Mouse (Mus musculus) midbrain, embryonic 15.5 days (tissue): ENCODE measurements at regions not wholly inside any gene's neighbourhood (a gene's known extent, or its start where the extent isn't known, plus 50 kb on each side); places are given as distances from the start of the nearest gene placed in this dataset.

ENCODE experiments used
- ATAC-seq: fragments of 200-750 bp; cut with Nextera tagmentation; replicated peaks from 2 replicates; pipeline ENCODE4 v1.8.0; 2017; ENCODE audit warnings: moderate TSS enrichment
- H3K27ac ChIP-seq: fragments of 300-500 bp; sonication (generic); 2 replicates; pipeline ENCODE4 v1.5.1; 2015; ENCODE audit warnings: mild to moderate bottlenecking, inconsistent platforms
- H3K27me3 ChIP-seq: fragments of 300-500 bp; sonication (generic); replicated peaks from 2 replicates; pipeline ENCODE4 v1.6.1; 2015; ENCODE audit warnings: inconsistent platforms
- H3K36me3 ChIP-seq: fragments of 300-500 bp; sonication (generic); replicated peaks from 2 replicates; pipeline ENCODE4 v1.6.1; 2015; ENCODE audit warnings: inconsistent platforms
- H3K4me1 ChIP-seq: fragments of 300-500 bp; sonication (generic); 2 replicates; pipeline ENCODE4 v1.6.1; 2015; ENCODE audit warnings: inconsistent platforms
- H3K4me2 ChIP-seq: fragments of 300-500 bp; sonication (generic); 2 replicates; pipeline ENCODE4 v1.6.1; 2015; ENCODE audit warnings: inconsistent platforms, mild to moderate bottlenecking, moderate library complexity
- H3K4me3 ChIP-seq: fragments of 300-500 bp; sonication (generic); 2 replicates; pipeline ENCODE4 v1.5.1; 2015; ENCODE audit warnings: mild to moderate bottlenecking, inconsistent platforms
- H3K9ac ChIP-seq: fragments of 300-500 bp; sonication (generic); 2 replicates; pipeline ENCODE4 v1.6.1; 2015; ENCODE audit warnings: mild to moderate bottlenecking, inconsistent platforms
- H3K9me3 ChIP-seq: fragments of 300-500 bp; sonication (generic); 2 replicates; pipeline ENCODE4 v1.6.1; 2016; ENCODE audit warnings: inconsistent platforms
- whole genome bisulfite sequencing: fragments of 180-500 bp; shearing (Covaris S2); methylation state at CpG from one replicate; pipeline ENCODE4 v1.1.7; 2015; ENCODE audit warnings: mixed read lengths; 5-methylcytosine and 5-hydroxymethylcytosine counted together

DNA sequence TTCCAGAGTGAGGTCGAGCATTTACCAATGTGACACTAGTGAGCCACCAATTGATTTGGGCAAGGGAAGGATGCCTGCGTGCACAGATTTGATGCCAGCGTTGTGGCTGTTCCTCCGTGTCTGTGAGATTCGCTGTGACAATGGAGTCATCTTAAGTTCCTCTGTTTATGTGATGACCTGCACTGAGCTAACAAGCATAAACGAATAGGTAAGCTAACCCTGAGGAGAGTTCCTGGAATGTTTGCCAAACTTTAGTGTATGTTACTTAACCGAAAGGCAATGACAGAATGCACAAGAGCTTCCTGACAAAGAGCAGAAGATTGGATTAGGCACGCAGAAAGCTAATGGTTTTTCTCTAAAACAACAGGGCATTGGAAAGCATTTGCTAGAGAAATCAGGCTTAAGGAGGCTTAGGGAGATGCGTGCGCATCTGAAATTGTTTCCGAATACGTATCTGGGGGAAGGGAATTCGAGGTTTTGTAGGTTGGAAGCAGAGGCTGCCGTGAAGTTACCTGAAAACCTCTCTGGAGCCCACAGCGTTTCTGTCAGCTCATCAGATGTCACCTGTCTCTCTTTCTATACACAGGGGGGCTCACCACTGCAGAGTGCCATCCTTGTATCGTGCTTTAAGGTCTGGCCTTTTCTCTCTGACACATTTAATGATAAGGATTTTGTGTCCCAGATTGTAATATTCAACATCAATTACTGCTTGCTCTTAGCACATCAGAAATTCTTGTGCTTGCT is 191.9 kb upstream of the Dkk2 start:
- peak; percentile 73 for ATAC-seq
- Histone ChIP-seq H3K9me3 (no peaks in the 10 kb centered on the region), H3K9ac (no peak overlapping the region), H3K27me3 (no peaks in the 10 kb centered on the region), H3K36me3 (no peaks in the 10 kb centered on the region), H3K4me3 (peak overlapping the region; percentile 0; the same call in 1 of the 2 replicates), H3K27ac (peak overlapping the region; percentile 1; the same call in 1 of the 2 replicates), H3K4me1 (peaks cover 10% of the 10 kb centered on the region; the same call in 1 of the 2 replicates), H3K4me2 (peak overlapping the region; percentile 33)
- whole genome bisulfite sequencing = 31% methylated on average over 16 of the region's 16 CpGs

DNA sequence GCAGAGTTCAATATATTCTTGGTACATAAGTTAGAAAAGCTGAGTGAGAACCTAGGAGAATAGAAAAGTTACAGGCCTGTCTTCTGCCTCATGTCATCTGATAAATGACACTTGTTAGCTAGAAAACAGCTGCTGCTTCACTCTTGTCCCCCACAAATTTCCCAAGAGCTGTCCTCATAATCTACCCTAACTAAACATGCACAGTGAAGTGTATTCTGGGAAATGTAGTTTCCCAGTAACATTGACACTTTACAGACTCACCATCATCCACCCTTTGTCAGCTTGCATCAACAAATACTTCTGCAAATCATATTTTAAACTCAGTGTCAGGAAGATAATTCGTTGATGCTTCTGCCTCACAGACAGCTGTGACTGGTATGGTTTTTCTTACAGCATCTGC is 190.0 kb upstream of the Dkk2 start:
- H3K27ac ChIP-seq = no peak overlapping the region
- 66% methylated on average over 1 of the region's 1 CpGs for WGBS
- H3K9me3 ChIP-seq = no peaks in the 10 kb centered on the region
- no peak overlapping the region for H3K9ac ChIP-seq
- peaks cover 10% of the 10 kb centered on the region; the same call in 1 of the 2 replicates for H3K4me1 ChIP-seq
- H3K4me2 ChIP-seq = no peak overlapping the region
- H3K36me3 ChIP-seq = no peaks in the 10 kb centered on the region
- H3K27me3 ChIP-seq = no peaks in the 10 kb centered on the region
- no peak overlapping the region for H3K4me3 ChIP-seq
- no peak for ATAC-seq

DNA sequence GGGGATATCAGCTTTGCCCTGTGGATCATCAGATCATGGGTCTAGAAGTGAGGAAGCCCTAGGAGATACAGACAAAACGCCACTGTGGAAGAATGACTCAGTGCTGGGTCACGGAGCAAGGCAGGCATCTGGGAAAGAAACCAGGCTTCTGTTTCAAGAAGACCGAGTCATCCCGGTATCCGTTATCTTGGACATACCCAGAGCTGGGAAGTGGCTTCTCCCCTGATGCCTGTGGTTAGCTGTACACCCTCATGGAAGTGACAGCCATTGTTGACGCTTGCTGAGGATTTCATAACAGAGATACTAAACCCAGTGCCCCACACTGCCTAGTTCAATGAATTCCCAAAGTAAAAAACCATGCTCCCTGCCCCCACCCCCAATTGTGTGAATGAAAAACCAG is 171.6 kb upstream of the Dkk2 start:
- Histone ChIP-seq H3K4me1 (0 out of 2 replicates have a peak, but pooled peaks cover 2% of the 10 kb centered on the region), H3K4me3 (no peak overlapping the region), H3K4me2 (no peak overlapping the region), H3K27ac (no peak overlapping the region), H3K9ac (no peak overlapping the region), H3K27me3 (no peaks in the 10 kb centered on the region), H3K36me3 (no peaks in the 10 kb centered on the region), H3K9me3 (no peaks in the 10 kb centered on the region)
- 91% methylated on average over 6 of the region's 6 CpGs for WGBS
- 0 out of 2 replicates have a peak, but pooled peaks have one; percentile 19 for ATAC-seq

- Histone ChIP-seq H3K4me2 (no peak overlapping the region), H3K9ac (no peak overlapping the region), H3K9me3 (no peaks in the 10 kb centered on the region), H3K36me3 (no peaks in the 10 kb centered on the region), H3K4me1 (0 out of 2 replicates have a peak, but pooled peaks cover 2% of the 10 kb centered on the region), H3K27me3 (no peaks in the 10 kb centered on the region), H3K27ac (no peak overlapping the region), H3K4me3 (no peak overlapping the region)
- 73% methylated on average over 3 of the region's 3 CpGs for WGBS
- ATAC-seq = no peak
These were observed 170.7 kb upstream of the Dkk2 start for GRCm38 (mm10) chr3:131914372-131914771.

DNA sequence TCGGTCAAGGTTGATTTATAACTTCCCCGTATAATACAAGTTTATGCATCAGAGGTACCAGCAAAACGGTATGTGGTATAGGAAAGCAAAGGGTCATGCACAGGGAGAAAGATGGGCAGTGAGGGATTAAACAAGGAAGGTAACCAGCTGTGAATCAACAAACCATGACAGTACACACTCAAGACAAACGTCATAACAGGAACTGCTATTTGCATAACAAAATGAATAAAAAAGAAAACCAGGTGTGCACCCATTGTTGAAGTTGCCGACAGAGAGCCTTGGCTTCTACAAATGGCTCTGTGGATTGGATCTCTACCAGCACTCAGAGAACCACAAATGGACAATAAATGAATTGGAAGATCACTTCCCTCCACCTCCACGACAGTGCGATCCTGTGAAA is 170.1 kb upstream of the Dkk2 start:
- H3K27me3 ChIP-seq = no peaks in the 10 kb centered on the region
- WGBS = 71% methylated on average over 7 of the region's 7 CpGs
- no peaks in the 10 kb centered on the region for H3K9me3 ChIP-seq
- no peak overlapping the region for H3K4me2 ChIP-seq
- H3K9ac ChIP-seq = no peak overlapping the region
- H3K36me3 ChIP-seq = no peaks in the 10 kb centered on the region
- 0 out of 2 replicates have a peak, but pooled peaks cover 2% of the 10 kb centered on the region for H3K4me1 ChIP-seq
- ATAC-seq = no peak
- H3K27ac ChIP-seq = no peak overlapping the region
- H3K4me3 ChIP-seq = no peak overlapping the region

DNA sequence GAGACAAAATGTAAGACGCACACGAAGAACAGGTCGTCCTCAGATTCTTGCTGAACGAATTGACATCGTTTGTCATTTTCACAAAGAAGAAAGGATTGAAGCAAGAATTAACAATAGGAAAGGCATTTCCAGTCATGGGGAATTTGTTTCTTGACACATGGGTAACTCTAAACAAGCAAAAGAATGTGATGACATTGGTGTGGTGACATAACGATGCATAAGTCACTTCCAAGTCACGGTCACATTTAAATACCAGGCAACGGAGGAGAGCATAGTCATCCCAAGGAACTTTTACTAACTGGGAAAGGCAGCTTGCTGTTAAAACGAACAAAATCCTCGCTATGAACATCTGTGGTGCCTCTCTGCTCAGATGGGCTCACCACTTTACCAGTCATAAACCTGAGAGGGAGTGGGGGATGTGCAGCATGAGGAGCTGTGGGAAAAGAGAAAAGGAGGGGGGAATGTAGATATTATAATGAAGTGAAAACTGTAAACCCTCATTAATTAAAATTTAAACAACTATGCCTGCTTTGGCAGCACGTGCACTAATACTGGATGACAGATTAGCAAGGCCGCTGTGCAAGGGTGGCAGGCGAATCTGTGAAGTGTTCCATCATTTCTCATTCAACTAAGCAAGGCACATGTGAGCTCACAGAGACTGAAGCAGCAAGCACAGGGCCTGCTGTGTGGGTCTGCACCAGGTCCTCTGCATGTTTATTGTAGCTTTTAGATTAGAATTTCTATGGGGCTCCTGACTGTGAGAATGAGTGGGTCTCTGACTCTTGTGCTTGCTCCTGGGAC is 167.2 kb upstream of the Dkk2 start:
- 0 out of 2 replicates have a peak, but pooled peaks cover 2% of the 10 kb centered on the region for H3K4me1 ChIP-seq
- no peaks in the 10 kb centered on the region for H3K36me3 ChIP-seq
- WGBS = 78% methylated on average over 13 of the region's 13 CpGs
- no peak for ATAC-seq
- no peaks in the 10 kb centered on the region for H3K9me3 ChIP-seq
- H3K27me3 ChIP-seq = no peaks in the 10 kb centered on the region
- H3K4me3 ChIP-seq = no peak overlapping the region
- H3K9ac ChIP-seq = no peak overlapping the region
- H3K4me2 ChIP-seq = no peak overlapping the region
- H3K27ac ChIP-seq = no peak overlapping the region

DNA sequence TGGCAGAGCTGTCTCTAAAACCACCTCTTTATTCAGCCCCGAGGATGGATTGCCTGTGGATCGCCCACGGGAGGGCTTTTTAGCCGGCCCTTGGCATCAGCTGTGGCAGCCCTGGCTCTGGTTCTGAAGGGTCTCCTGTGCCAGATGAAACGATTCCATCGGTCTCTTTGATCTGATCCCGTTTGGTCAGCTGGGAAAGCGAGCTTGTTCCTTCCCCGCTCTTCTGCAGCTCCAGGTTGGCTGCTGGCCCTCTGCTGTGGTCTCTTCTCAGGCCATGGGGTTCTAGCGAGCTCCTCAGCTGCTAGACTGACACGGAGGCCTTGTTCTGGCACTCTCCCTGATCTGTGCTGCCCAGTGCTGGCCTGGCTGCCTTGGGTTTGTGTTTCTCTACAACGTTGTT is 165.6 kb upstream of the Dkk2 start:
- ATAC-seq = peak; percentile 80
- WGBS = 73% methylated on average over 12 of the region's 12 CpGs

GRCm38 (mm10) chr3:131921161-131921560 is 163.9 kb upstream of the Dkk2 start:
- no peaks in the 10 kb centered on the region for H3K9me3 ChIP-seq
- H3K4me1 ChIP-seq = no peaks in the 10 kb centered on the region
- no peaks in the 10 kb centered on the region for H3K36me3 ChIP-seq
- H3K9ac ChIP-seq = no peak overlapping the region
- no peaks in the 10 kb centered on the region for H3K27me3 ChIP-seq
- no peak for ATAC-seq
- 83% methylated on average over 6 of the region's 6 CpGs for WGBS
- H3K4me3 ChIP-seq = no peak overlapping the region
- H3K27ac ChIP-seq = no peak overlapping the region
- H3K4me2 ChIP-seq = no peak overlapping the region

More for the DNA sequence above, 165.6 kb upstream of the Dkk2 start:
- Histone ChIP-seq H3K4me1 (no peaks in the 10 kb centered on the region), H3K27ac (no peak overlapping the region), H3K27me3 (no peaks in the 10 kb centered on the region), H3K4me2 (no peak overlapping the region), H3K9me3 (no peaks in the 10 kb centered on the region), H3K9ac (no peak overlapping the region), H3K4me3 (no peak overlapping the region), H3K36me3 (no peaks in the 10 kb centered on the region)

GRCm38 (mm10) chr3:131922733-131923132 is 162.4 kb upstream of the Dkk2 start:
- Histone ChIP-seq H3K4me1 (no peaks in the 10 kb centered on the region), H3K4me3 (no peak overlapping the region), H3K27ac (no peak overlapping the region), H3K36me3 (no peaks in the 10 kb centered on the region), H3K9ac (no peak overlapping the region), H3K27me3 (no peaks in the 10 kb centered on the region), H3K9me3 (no peaks in the 10 kb centered on the region), H3K4me2 (no peak overlapping the region)
- 50% methylated on average over 1 of the region's 1 CpGs for WGBS
- ATAC-seq = no peak

DNA sequence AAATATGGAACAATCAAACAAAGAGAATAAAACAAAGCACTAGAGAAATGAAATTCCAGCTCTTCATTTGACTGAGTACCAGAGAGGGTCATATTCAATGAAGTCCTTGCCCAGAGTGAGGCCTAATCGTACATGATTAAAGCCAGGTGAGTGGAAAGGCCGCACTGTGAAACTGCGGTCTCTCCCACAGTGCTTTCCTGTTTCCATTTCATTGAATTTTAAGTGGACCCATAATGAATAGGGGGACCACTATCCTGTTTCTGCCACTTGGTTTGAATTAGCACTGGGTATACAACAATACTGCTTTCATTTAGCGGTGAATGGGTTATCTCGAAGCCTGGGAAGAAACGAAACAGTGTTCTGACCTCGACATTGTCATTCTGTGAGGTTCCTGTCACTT is 144.2 kb upstream of the Dkk2 start:
- Histone ChIP-seq H3K4me2 (no peak overlapping the region), H3K4me1 (no peaks in the 10 kb centered on the region), H3K4me3 (no peak overlapping the region), H3K27ac (no peak overlapping the region), H3K27me3 (no peaks in the 10 kb centered on the region), H3K9me3 (no peaks in the 10 kb centered on the region), H3K9ac (no peak overlapping the region), H3K36me3 (no peaks in the 10 kb centered on the region)
- no peak for ATAC-seq
- 69% methylated on average over 7 of the region's 7 CpGs for WGBS

GRCm38 (mm10) chr3:131941961-131942753 is 142.9 kb upstream of the Dkk2 start:
- H3K4me3 ChIP-seq = no peak overlapping the region
- no peak for ATAC-seq
- no peaks in the 10 kb centered on the region for H3K36me3 ChIP-seq
- H3K27ac ChIP-seq = no peak overlapping the region
- WGBS = 86% methylated on average over 24 of the region's 24 CpGs
- H3K9ac ChIP-seq = no peak overlapping the region
- H3K4me2 ChIP-seq = no peak overlapping the region
- H3K4me1 ChIP-seq = no peaks in the 10 kb centered on the region
- no peaks in the 10 kb centered on the region for H3K9me3 ChIP-seq
- H3K27me3 ChIP-seq = no peaks in the 10 kb centered on the region

GRCm38 (mm10) chr3:131943436-131943835 is 141.7 kb upstream of the Dkk2 start:
- no peaks in the 10 kb centered on the region for H3K27me3 ChIP-seq

More at GRCm38 (mm10) chr3:131943436-131943835, 141.7 kb upstream of the Dkk2 start:
- Histone ChIP-seq H3K36me3 (no peaks in the 10 kb centered on the region), H3K27ac (no peak overlapping the region), H3K9ac (no peak overlapping the region), H3K4me3 (no peak overlapping the region), H3K4me2 (no peak overlapping the region), H3K4me1 (no peaks in the 10 kb centered on the region), H3K9me3 (no peaks in the 10 kb centered on the region)
- 89% methylated on average over 7 of the region's 7 CpGs for WGBS
- ATAC-seq = no peak
